Mouse (Mus musculus) hindbrain, embryonic 14.5 days (tissue): ENCODE results near the gene Entpd2. TPM values are rescaled to one million over a fixed set of nuclear protein-coding genes. Genes with fewer than 3 reads are reported as not detected.

Experiments
- ATAC-seq: fragments of 200-750 bp; cut with Nextera tagmentation; 2 replicates; pipeline ENCODE4 v1.8.0; 2017; ENCODE audit warnings: moderate number of reproducible peaks, mild to moderate bottlenecking, moderate TSS enrichment, moderate library complexity; ENCODE audit not compliant: low FRiP score
- DNase-seq: peaks from one replicate; pipeline ENCODE4 v3.0.0-alpha.2; 2015; ENCODE audit warnings: low spot score
- H3K27ac ChIP-seq: fragments of 300-500 bp; sonication (generic); 2 replicates; pipeline ENCODE4 v1.5.1; 2014; ENCODE audit warnings: mild to moderate bottlenecking, moderate library complexity
- H3K27me3 ChIP-seq: fragments of 300-500 bp; sonication (generic); 2 replicates; pipeline ENCODE4 v1.6.1; 2014; ENCODE audit warnings: mild to moderate bottlenecking, low read length, mixed read lengths; ENCODE audit not compliant: control insufficient read depth, insufficient read depth
- H3K36me3 ChIP-seq: fragments of 300-500 bp; sonication (generic); replicated peaks from 2 replicates; pipeline ENCODE4 v1.6.1; 2014; ENCODE audit not compliant: control insufficient read depth, insufficient read depth
- H3K4me1 ChIP-seq: fragments of 300-500 bp; sonication (generic); replicated peaks from 2 replicates; pipeline ENCODE4 v1.6.1; 2014; ENCODE audit warnings: antibody characterized with exemption, low read length, mixed read lengths; ENCODE audit not compliant: control insufficient read depth, insufficient read depth
- H3K4me2 ChIP-seq: fragments of 300-500 bp; sonication (generic); replicated peaks from 2 replicates; pipeline ENCODE4 v1.6.1; 2014; ENCODE audit warnings: mild to moderate bottlenecking, moderate library complexity
- H3K4me3 ChIP-seq: fragments of 300-500 bp; sonication (generic); replicated peaks from 2 replicates; pipeline ENCODE4 v1.5.1; 2014; ENCODE audit warnings: mild to moderate bottlenecking, low read length
- H3K9ac ChIP-seq: fragments of 300-500 bp; sonication (generic); 2 replicates; pipeline ENCODE4 v1.6.1; 2014
- H3K9me3 ChIP-seq: fragments of 300-500 bp; sonication (generic); 2 replicates; pipeline ENCODE4 v1.6.1; 2016; ENCODE audit warnings: low read length; ENCODE audit not compliant: control insufficient read depth
- WGBS: fragments of 180-500 bp; shearing (Covaris S2); extraction: QIAGEN DNeasy Blood & Tissue Kit; methylation state at CpG from one replicate; pipeline ENCODE4 v1.1.7; 2014; 5-methylcytosine and 5-hydroxymethylcytosine counted together
- microRNA-seq: library from miRNA; unstranded; fragments of <30 nt; microRNA quantifications from one replicate; pipeline ENCODE4, GENCODE M21; 2016
- polyA plus RNA-seq: library from polyadenylated mRNA; unstranded; fragments of >200 nt; fragmentation: Nextera tagmentation; extraction: Ambion mirVana; gene quantifications from 2 replicates; pipeline ENCODE4 v1.2.1, GENCODE M21; 2014

Entpd2 gene
- polyA plus RNA-seq, 1 experiment from 2014 or later = 2.6 TPM

DNA sequence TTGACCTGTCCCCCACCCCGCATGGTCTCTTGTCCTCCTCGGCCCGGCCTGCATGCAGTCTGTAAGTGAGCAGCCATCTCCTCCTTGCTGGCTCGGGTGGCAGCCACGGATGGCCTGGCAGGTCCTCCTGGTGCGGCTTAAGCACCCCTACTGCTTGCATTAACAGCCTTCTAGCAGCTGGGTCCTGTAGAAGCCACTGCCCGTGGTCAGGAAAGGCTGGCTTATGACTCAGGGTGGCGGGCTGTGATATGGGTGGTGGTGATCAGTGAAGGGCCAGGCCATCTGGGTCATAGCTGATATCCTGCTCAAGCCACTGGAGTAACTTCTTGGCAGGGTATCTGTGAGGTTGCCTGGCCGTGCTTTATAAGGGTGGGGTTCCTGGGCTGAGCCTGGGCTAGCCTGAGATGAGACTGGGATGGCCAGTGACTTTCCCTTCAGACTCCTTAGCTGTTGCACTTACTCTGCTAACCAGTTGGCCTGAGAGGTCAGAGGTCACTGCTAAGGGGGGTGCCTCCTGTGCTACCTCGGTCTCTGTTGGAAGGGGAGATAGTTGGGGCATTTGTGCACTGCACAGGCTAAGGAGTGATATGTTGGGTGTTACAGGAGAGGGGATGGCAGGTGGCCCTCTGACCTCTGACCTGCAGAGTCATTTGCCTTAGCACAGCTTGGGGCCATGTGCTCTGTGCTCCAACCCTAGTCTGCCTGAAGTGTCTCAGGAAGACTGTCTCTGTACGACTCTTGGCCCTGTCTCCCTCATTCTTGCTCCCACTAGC, 36.8 kb downstream of the Entpd2 start:
- Histone ChIP-seq H3K27me3 (no peaks in the 10 kb centered on the region), H3K27ac (no peak overlapping the region), H3K9ac (no peak overlapping the region), H3K36me3 (peaks cover 46% of the 10 kb centered on the region), H3K4me3 (no peak overlapping the region), H3K4me1 (peaks cover 29% of the 10 kb centered on the region), H3K9me3 (no peaks in the 10 kb centered on the region), H3K4me2 (no peak overlapping the region)
- ATAC-seq = no peak
- DNase-seq = no peak
- 85% methylated on average over 11 of the region's 11 CpGs for WGBS

DNA sequence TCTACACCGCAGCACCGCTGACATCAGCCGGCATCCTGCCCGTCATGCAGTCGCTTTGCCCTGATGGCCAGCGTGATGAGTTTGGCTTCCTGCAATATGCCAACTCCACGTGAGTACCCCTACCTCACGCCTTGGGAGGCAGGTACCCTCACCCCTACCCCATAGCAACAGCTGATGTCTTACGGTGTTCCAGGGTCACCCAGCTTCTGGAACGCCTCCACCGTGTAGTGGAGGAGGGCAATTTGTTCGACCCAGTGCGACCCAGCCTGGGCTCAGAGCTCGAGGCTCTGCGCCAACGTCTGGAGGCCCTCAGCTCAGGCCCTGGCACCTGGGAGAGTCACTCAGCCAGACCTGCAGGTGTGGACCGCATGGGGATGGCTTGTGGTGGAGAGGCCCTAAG, 37.4 kb downstream of the Entpd2 start:
- Histone ChIP-seq H3K36me3 (peaks cover 51% of the 10 kb centered on the region), H3K27me3 (no peaks in the 10 kb centered on the region), H3K9ac (no peak overlapping the region), H3K9me3 (no peaks in the 10 kb centered on the region), H3K4me3 (no peak overlapping the region), H3K27ac (no peak overlapping the region), H3K4me2 (no peak overlapping the region), H3K4me1 (peaks cover 29% of the 10 kb centered on the region)
- no peak for ATAC-seq
- WGBS = 91% methylated on average over 17 of the region's 17 CpGs
- DNase-seq = no peak

DNA sequence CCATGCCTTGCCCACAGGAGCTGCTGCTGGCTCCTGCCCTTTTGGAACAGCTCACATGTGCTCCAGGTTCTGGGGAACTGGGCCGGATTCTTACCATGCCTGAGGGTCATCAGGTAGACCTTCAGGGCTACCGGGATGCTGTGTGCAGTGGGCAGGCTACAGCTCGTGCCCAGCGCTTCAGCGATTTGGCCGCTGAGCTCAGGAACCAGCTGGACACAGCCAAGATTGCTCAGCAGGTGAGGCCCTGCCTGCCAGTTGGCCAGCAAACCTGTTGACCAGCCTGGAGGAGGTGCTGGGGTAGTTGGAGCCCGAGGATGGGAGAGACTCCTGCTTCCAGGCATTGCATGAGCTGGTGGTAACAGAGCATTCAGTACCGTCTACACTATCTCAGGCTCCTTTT, 38.6 kb downstream of the Entpd2 start:
- ATAC-seq (no peak), DNase-seq (no peak)
- no peak overlapping the region for H3K4me3 ChIP-seq
- peaks cover 25% of the 10 kb centered on the region for H3K4me1 ChIP-seq
- H3K36me3 ChIP-seq = peaks cover 63% of the 10 kb centered on the region
- no peak overlapping the region for H3K9ac ChIP-seq
- no peak overlapping the region for H3K27ac ChIP-seq
- no peak overlapping the region for H3K4me2 ChIP-seq
- H3K9me3 ChIP-seq = no peaks in the 10 kb centered on the region
- 86% methylated on average over 8 of the region's 8 CpGs for WGBS
- H3K27me3 ChIP-seq = no peaks in the 10 kb centered on the region

DNA sequence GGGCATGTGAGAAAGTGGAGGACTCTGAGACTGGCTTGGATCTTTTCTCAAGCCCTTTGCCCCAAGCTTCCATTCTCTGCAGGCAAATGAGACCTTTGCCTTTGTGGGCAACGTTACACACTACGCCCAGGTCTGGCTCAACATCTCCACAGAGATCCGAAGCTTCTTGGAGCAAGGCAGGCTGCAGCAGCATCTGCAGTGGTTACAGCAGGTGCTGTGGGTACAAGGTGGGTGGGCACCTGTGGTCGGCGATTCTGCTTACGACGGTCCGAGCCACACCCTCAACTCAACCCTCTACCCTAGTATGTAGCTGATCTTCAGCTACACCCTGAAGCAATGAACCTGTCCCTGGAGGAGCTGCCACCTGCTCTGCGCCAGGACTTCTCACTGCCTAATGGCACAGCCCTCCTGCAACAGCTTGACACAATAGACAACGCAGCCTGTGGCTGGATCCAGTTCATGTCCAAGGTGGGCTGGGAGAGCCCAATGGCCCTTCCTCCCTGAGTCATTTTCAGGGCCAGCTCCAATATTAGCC, 40.7 kb downstream of the Entpd2 start:
- no peak for ATAC-seq
- Histone ChIP-seq H3K4me1 (peaks cover 5% of the 10 kb centered on the region), H3K9ac (no peak overlapping the region), H3K36me3 (peaks cover 83% of the 10 kb centered on the region), H3K4me3 (no peak overlapping the region), H3K9me3 (no peaks in the 10 kb centered on the region), H3K27ac (no peak overlapping the region), H3K27me3 (no peaks in the 10 kb centered on the region), H3K4me2 (no peak overlapping the region)
- 94% methylated on average over 10 of the region's 10 CpGs for WGBS
- DNase-seq = no peak

DNA sequence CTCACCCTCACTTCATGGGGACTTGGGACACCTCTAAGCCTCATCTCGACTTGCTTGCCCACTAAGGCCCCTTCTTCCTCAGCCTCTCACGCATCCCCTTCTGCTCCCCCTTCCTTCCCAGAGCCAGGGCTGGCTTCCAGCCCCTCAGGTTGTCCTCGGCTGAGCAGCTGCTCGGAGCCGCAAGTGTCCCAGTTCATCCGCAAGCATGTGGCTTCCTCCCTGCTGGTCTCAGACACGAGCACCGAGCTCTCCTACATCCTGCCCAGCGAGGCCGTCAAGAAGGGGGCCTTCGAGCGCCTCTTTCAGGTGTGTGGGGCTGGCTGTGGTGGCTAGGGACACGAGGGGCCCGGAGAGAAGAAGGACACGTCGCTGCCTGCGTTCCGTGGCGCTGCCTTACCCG, 45.4 kb downstream of the Entpd2 start:
- ATAC-seq (no peak), DNase-seq (no peak)
- peaks cover 99% of the 10 kb centered on the region for H3K36me3 ChIP-seq
- H3K27me3 ChIP-seq = no peaks in the 10 kb centered on the region
- no peak overlapping the region for H3K4me3 ChIP-seq
- 92% methylated on average over 20 of the region's 20 CpGs for WGBS
- H3K4me1 ChIP-seq = no peaks in the 10 kb centered on the region
- H3K4me2 ChIP-seq = no peak overlapping the region
- H3K9me3 ChIP-seq = no peaks in the 10 kb centered on the region
- no peak overlapping the region for H3K9ac ChIP-seq
- no peak overlapping the region for H3K27ac ChIP-seq

DNA sequence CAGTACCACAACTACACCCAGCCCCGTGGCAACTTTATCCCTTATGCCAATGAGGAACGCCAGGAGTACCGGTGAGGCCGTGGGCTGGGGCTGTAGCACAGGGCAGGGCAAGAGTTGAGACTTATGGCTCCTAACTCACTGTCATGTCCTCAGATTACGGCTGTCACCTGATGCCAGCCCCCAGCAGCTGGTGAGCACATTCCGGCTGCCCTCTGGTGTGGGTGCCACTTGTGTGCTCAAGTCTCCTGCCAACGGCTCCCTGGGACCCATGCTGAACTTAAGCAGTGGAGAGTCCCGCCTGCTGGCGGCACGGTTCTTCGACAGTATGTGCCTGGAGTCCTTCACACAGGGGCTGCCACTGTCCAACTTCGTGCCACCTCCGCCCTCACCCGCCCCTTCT, 47.0 kb downstream of the Entpd2 start:
- 93% methylated on average over 14 of the region's 14 CpGs for whole genome bisulfite sequencing

More for the DNA sequence above, 47.0 kb downstream of the Entpd2 start:
- Histone ChIP-seq H3K36me3 (peaks cover 99% of the 10 kb centered on the region), H3K9ac (no peak overlapping the region), H3K4me2 (no peak overlapping the region), H3K27ac (no peak overlapping the region), H3K9me3 (no peaks in the 10 kb centered on the region), H3K4me1 (no peaks in the 10 kb centered on the region), H3K4me3 (no peak overlapping the region), H3K27me3 (no peaks in the 10 kb centered on the region)
- ATAC-seq (no peak), DNase-seq (no peak)

Small RNA genes within 50 kb of the gene (microRNA-seq; reads per million reads assigned to microRNA genes)
- gene Mir3087 = not detected

Other genes with a start within 250 kb of the Entpd2 start
- gene Nrarp, start 215.1 kb upstream of the Entpd2 start, polyA plus RNA-seq = 15.6 and 19.9 TPM in 2 replicates
- 2.0 and 2.2 TPM in 2 replicates for gene Tor4a, start 199.0 kb upstream of the Entpd2 start, polyA plus RNA-seq
- 88.0 and 91.6 TPM in 2 replicates for gene Nelfb, start 184.4 kb upstream of the Entpd2 start, polyA plus RNA-seq
- not detected in 2 replicates for gene Stpg3, start 181.2 kb upstream of the Entpd2 start, polyA plus RNA-seq
- not detected in 2 replicates for gene Fam166a, start 177.1 kb upstream of the Entpd2 start, polyA plus RNA-seq
- 382 and 411 TPM in 2 replicates for gene Tubb4b, start 171.2 kb upstream of the Entpd2 start, polyA plus RNA-seq
- gene Slc34a3, start 161.5 kb upstream of the Entpd2 start, polyA plus RNA-seq = not detected in 2 replicates
- gene Rnf224, start 159.1 kb upstream of the Entpd2 start, polyA plus RNA-seq = not detected in 2 replicates
- gene Rnf208, start 153.6 kb upstream of the Entpd2 start, polyA plus RNA-seq = 166 and 177 TPM in 2 replicates
- 0.59 TPM in 1 of 2 replicates, not detected in the other for gene Cysrt1, start 153.4 kb upstream of the Entpd2 start, polyA plus RNA-seq
- 2.9 and 5.3 TPM in 2 replicates for gene AL732309.1, start 149.0 kb upstream of the Entpd2 start, polyA plus RNA-seq
- 9.8 and 12.5 TPM in 2 replicates for gene Tmem203, start 140.4 kb upstream of the Entpd2 start, polyA plus RNA-seq
- gene Tprn, start 133.3 kb upstream of the Entpd2 start, polyA plus RNA-seq = 13.4 and 14.7 TPM in 2 replicates
- gene Ssna1, start 123.4 kb upstream of the Entpd2 start, polyA plus RNA-seq = 175 and 190 TPM in 2 replicates
- 113 and 114 TPM in 2 replicates for gene Anapc2, start 123.4 kb upstream of the Entpd2 start, polyA plus RNA-seq
- gene Tmem210, start 107.7 kb upstream of the Entpd2 start, polyA plus RNA-seq = not detected in 2 replicates
- gene Lrrc26, start 106.0 kb upstream of the Entpd2 start, polyA plus RNA-seq = not detected in 2 replicates
- 57.2 and 68.4 TPM in 2 replicates for gene Grin1, start 76.7 kb upstream of the Entpd2 start, polyA plus RNA-seq
- gene Man1b1, start 63.5 kb upstream of the Entpd2 start, polyA plus RNA-seq = 51.6 and 66.0 TPM in 2 replicates
- 21.5 and 24.7 TPM in 2 replicates for gene Dpp7, start 39.5 kb upstream of the Entpd2 start, polyA plus RNA-seq
- 6.3 and 6.8 TPM in 2 replicates for gene Uap1l1, start 30.2 kb upstream of the Entpd2 start, polyA plus RNA-seq
- gene Sapcd2, start 23.6 kb upstream of the Entpd2 start, polyA plus RNA-seq = 10.0 and 10.8 TPM in 2 replicates
- gene Npdc1, start 3.5 kb downstream of the Entpd2 start, polyA plus RNA-seq = 365 and 378 TPM in 2 replicates
- 0.37 TPM in 1 of 2 replicates, not detected in the other for gene Fut7, start 27.4 kb downstream of the Entpd2 start, polyA plus RNA-seq
- gene Abca2, start 32.8 kb downstream of the Entpd2 start, polyA plus RNA-seq = 15.6 and 17.3 TPM in 2 replicates
- gene Clic3, start 61.0 kb downstream of the Entpd2 start, polyA plus RNA-seq = 2.2 and 2.6 TPM in 2 replicates
- gene Paxx, start 65.2 kb downstream of the Entpd2 start, polyA plus RNA-seq = 93.1 and 109 TPM in 2 replicates
- gene Ptgds, start 74.2 kb downstream of the Entpd2 start, polyA plus RNA-seq = 230 and 390 TPM in 2 replicates
- not detected in 2 replicates for gene Lcn12, start 98.0 kb downstream of the Entpd2 start, polyA plus RNA-seq
- 116 and 118 TPM in 2 replicates for gene Fbxw5, start 104.9 kb downstream of the Entpd2 start, polyA plus RNA-seq
- 4.1 and 5.5 TPM in 2 replicates for gene C8g, start 105.8 kb downstream of the Entpd2 start, polyA plus RNA-seq
- gene Traf2, start 151.1 kb downstream of the Entpd2 start, polyA plus RNA-seq = 15.6 and 16.3 TPM in 2 replicates
- gene Edf1, start 162.0 kb downstream of the Entpd2 start, polyA plus RNA-seq = 353 and 366 TPM in 2 replicates
- gene Mamdc4, start 179.0 kb downstream of the Entpd2 start, polyA plus RNA-seq = 1.3 and 1.7 TPM in 2 replicates
- 171 and 187 TPM in 2 replicates for gene Phpt1, start 179.3 kb downstream of the Entpd2 start, polyA plus RNA-seq
- 10.8 and 12.7 TPM in 2 replicates for gene Ajm1, start 185.9 kb downstream of the Entpd2 start, polyA plus RNA-seq
- gene Rabl6, start 212.6 kb downstream of the Entpd2 start, polyA plus RNA-seq = 59.0 and 61.6 TPM in 2 replicates
- 0.26 and 0.44 TPM in 2 replicates for gene Ccdc183, start 221.8 kb downstream of the Entpd2 start, polyA plus RNA-seq
- gene Tmem141, start 226.1 kb downstream of the Entpd2 start, polyA plus RNA-seq = 52.5 and 53.5 TPM in 2 replicates
- 3.9 and 4.0 TPM in 2 replicates for gene Fcna, start 232.2 kb downstream of the Entpd2 start, polyA plus RNA-seq